Mouse (Mus musculus) embryonic facial prominence, embryonic 12.5 days (tissue): Measurements from ENCODE around the gene Erlec1. TPM values are rescaled to one million over a fixed set of nuclear protein-coding genes. Genes with fewer than 3 reads are reported as not detected.

ENCODE experiments used
- ATAC-seq: fragments of 200-750 bp; cut with Nextera tagmentation; 2 replicates; pipeline ENCODE4 v1.8.0; 2017; ENCODE audit not compliant: insufficient number of reproducible peaks, insufficient read depth, low FRiP score, low TSS enrichment
- H3K27ac ChIP-seq: fragments of 300-500 bp; sonication (generic); 2 replicates; pipeline ENCODE4 v1.5.1; 2016; ENCODE audit warnings: mild to moderate bottlenecking
- H3K27me3 ChIP-seq: fragments of 300-500 bp; sonication (generic); 2 replicates; pipeline ENCODE4 v1.6.1; 2016; ENCODE audit warnings: mild to moderate bottlenecking, moderate library complexity
- H3K36me3 ChIP-seq: fragments of 300-500 bp; sonication (generic); 2 replicates; pipeline ENCODE4 v1.6.1; 2016; ENCODE audit warnings: mild to moderate bottlenecking
- H3K4me1 ChIP-seq: fragments of 300-500 bp; sonication (generic); 2 replicates; pipeline ENCODE4 v1.6.1; 2016
- H3K4me2 ChIP-seq: fragments of 300-500 bp; sonication (generic); replicated peaks from 2 replicates; pipeline ENCODE4 v1.6.1; 2016; ENCODE audit warnings: mild to moderate bottlenecking, moderate library complexity
- H3K4me3 ChIP-seq: fragments of 300-500 bp; sonication (generic); 2 replicates; pipeline ENCODE4 v1.5.1; 2016; ENCODE audit warnings: mild to moderate bottlenecking
- H3K9ac ChIP-seq: fragments of 300-500 bp; sonication (generic); 2 replicates; pipeline ENCODE4 v1.6.1; 2016; ENCODE audit warnings: mild to moderate bottlenecking, moderate library complexity
- H3K9me3 ChIP-seq: fragments of 300-500 bp; sonication (generic); 2 replicates; pipeline ENCODE4 v1.6.1; 2016; ENCODE audit warnings: mild to moderate bottlenecking, moderate library complexity
- WGBS: fragments of 180-500 bp; shearing (Covaris S2); methylation state at CpG from one replicate; pipeline ENCODE4 v1.1.7; 2016; 5-methylcytosine and 5-hydroxymethylcytosine counted together
- polyA plus RNA-seq: library from polyadenylated mRNA; unstranded; fragments of >200 nt; fragmentation: Nextera tagmentation; extraction: Ambion mirVana; gene quantifications from 2 replicates; pipeline ENCODE4 v1.2.1, GENCODE M21; 2016

Erlec1 gene
- polyA plus RNA-seq, 1 experiment from 2014 or later, result 11.2 TPM

- Histone ChIP-seq H3K27me3 (no peaks in the 10 kb centered on the region), H3K27ac (no peak overlapping the region), H3K9me3 (no peaks in the 10 kb centered on the region), H3K9ac (no peak overlapping the region), H3K4me2 (no peak overlapping the region), H3K4me1 (no peaks in the 10 kb centered on the region), H3K36me3 (peaks cover 55% of the 10 kb centered on the region), H3K4me3 (no peak overlapping the region)
- no peak for ATAC-seq
- WGBS, result 87% methylated on average over 2 of the region's 2 CpGs
Observed at GRCm38 (mm10) chr11:30943522-30943921, 10.6 kb downstream of the Erlec1 start.

GRCm38 (mm10) chr11:30928498-30928897 is 25.6 kb downstream of the Erlec1 start:
- Histone ChIP-seq H3K4me3 (no peak overlapping the region), H3K9ac (no peak overlapping the region), H3K27ac (no peak overlapping the region), H3K27me3 (no peaks in the 10 kb centered on the region), H3K4me2 (no peak overlapping the region), H3K9me3 (no peaks in the 10 kb centered on the region), H3K4me1 (no peaks in the 10 kb centered on the region), H3K36me3 (peaks cover 28% of the 10 kb centered on the region; the same call in 1 of the 2 replicates)
- 100% methylated on average over 1 of the region's 1 CpGs for WGBS
- ATAC-seq, result no peak

GRCm38 (mm10) chr11:30928079-30928478 is 26.1 kb downstream of the Erlec1 start:
- no peak for ATAC-seq
- Histone ChIP-seq H3K27ac (no peak overlapping the region), H3K4me3 (no peak overlapping the region), H3K4me2 (no peak overlapping the region), H3K36me3 (peaks cover 28% of the 10 kb centered on the region; the same call in 1 of the 2 replicates), H3K9ac (no peak overlapping the region), H3K27me3 (no peaks in the 10 kb centered on the region), H3K4me1 (no peaks in the 10 kb centered on the region), H3K9me3 (no peaks in the 10 kb centered on the region)

- H3K4me2 ChIP-seq, result no peak overlapping the region
- H3K4me1 ChIP-seq, result no peaks in the 10 kb centered on the region
- no peak overlapping the region for H3K4me3 ChIP-seq
- H3K36me3 ChIP-seq, result peaks cover 18% of the 10 kb centered on the region; the same call in 1 of the 2 replicates
- no peak overlapping the region for H3K9ac ChIP-seq
- H3K9me3 ChIP-seq, result no peaks in the 10 kb centered on the region
- H3K27me3 ChIP-seq, result no peaks in the 10 kb centered on the region
- WGBS, result 93% methylated on average over 3 of the region's 3 CpGs
- H3K27ac ChIP-seq, result no peak overlapping the region
- ATAC-seq, result no peak
Observed at GRCm38 (mm10) chr11:30923283-30923682, 30.9 kb downstream of the Erlec1 start.

GRCm38 (mm10) chr11:30920641-30921040 is 33.5 kb downstream of the Erlec1 start:
- ATAC-seq, result no peak
- 73% methylated on average over 1 of the region's 1 CpGs for WGBS

GRCm38 (mm10) chr11:30912311-30912710 is 41.8 kb downstream of the Erlec1 start:
- H3K4me1 ChIP-seq, result no peaks in the 10 kb centered on the region
- 95% methylated on average over 3 of the region's 3 CpGs for WGBS
- no peak overlapping the region for H3K27ac ChIP-seq
- no peak overlapping the region for H3K4me3 ChIP-seq
- no peak overlapping the region for H3K9ac ChIP-seq
- H3K4me2 ChIP-seq, result no peak overlapping the region
- no peaks in the 10 kb centered on the region for H3K9me3 ChIP-seq
- no peaks in the 10 kb centered on the region for H3K27me3 ChIP-seq
- ATAC-seq, result no peak
- H3K36me3 ChIP-seq, result no peaks in the 10 kb centered on the region

More at GRCm38 (mm10) chr11:30920641-30921040, 33.5 kb downstream of the Erlec1 start:
- peaks cover 4% of the 10 kb centered on the region; the same call in 1 of the 2 replicates for H3K36me3 ChIP-seq
- H3K27me3 ChIP-seq, result no peaks in the 10 kb centered on the region
- no peaks in the 10 kb centered on the region for H3K9me3 ChIP-seq
- H3K4me1 ChIP-seq, result no peaks in the 10 kb centered on the region
- no peak overlapping the region for H3K27ac ChIP-seq
- H3K9ac ChIP-seq, result no peak overlapping the region
- H3K4me2 ChIP-seq, result no peak overlapping the region
- H3K4me3 ChIP-seq, result no peak overlapping the region

GRCm38 (mm10) chr11:30899312-30899711 is 54.8 kb downstream of the Erlec1 start:
- Histone ChIP-seq H3K27ac (no peak overlapping the region), H3K27me3 (no peaks in the 10 kb centered on the region)
- ATAC-seq, result no peak

GRCm38 (mm10) chr11:30896201-30896600 is 57.9 kb downstream of the Erlec1 start:
- no peak overlapping the region for H3K9ac ChIP-seq
- H3K36me3 ChIP-seq, result no peaks in the 10 kb centered on the region
- no peaks in the 10 kb centered on the region for H3K9me3 ChIP-seq
- H3K27ac ChIP-seq, result no peak overlapping the region
- no peak for ATAC-seq
- no peak overlapping the region for H3K4me2 ChIP-seq
- no peaks in the 10 kb centered on the region for H3K4me1 ChIP-seq
- H3K4me3 ChIP-seq, result no peak overlapping the region
- WGBS, result 74% methylated on average over 1 of the region's 1 CpGs
- H3K27me3 ChIP-seq, result no peaks in the 10 kb centered on the region

More at GRCm38 (mm10) chr11:30899312-30899711, 54.8 kb downstream of the Erlec1 start:
- Histone ChIP-seq H3K9ac (no peak overlapping the region), H3K4me1 (no peaks in the 10 kb centered on the region), H3K4me3 (no peak overlapping the region), H3K9me3 (no peaks in the 10 kb centered on the region), H3K36me3 (no peaks in the 10 kb centered on the region), H3K4me2 (no peak overlapping the region)

GRCm38 (mm10) chr11:30888153-30888552 is 66.0 kb downstream of the Erlec1 start:
- no peak for ATAC-seq
- no peak overlapping the region for H3K9ac ChIP-seq
- H3K9me3 ChIP-seq, result no peaks in the 10 kb centered on the region
- H3K36me3 ChIP-seq, result no peaks in the 10 kb centered on the region
- H3K27me3 ChIP-seq, result no peaks in the 10 kb centered on the region
- no peaks in the 10 kb centered on the region for H3K4me1 ChIP-seq
- WGBS, result 87% methylated on average over 2 of the region's 2 CpGs
- no peak overlapping the region for H3K4me3 ChIP-seq
- H3K27ac ChIP-seq, result no peak overlapping the region
- no peak overlapping the region for H3K4me2 ChIP-seq

GRCm38 (mm10) chr11:30885171-30885871 is 68.8 kb downstream of the Erlec1 start, which contains the start of the genes Gpr75 and Asb3:
Gene Gpr75, plus strand, starts transcription at chr11:30885358.
Gene Asb3, plus strand, starts transcription at chr11:30885416.
- H3K4me3 ChIP-seq, result peak within 1 kb of the TSS; percentile 47
- ATAC-seq, result peak; percentile 89
- 4% methylated on average over 41 of the region's 41 CpGs for WGBS
- no peaks in the 10 kb centered on the region for H3K36me3 ChIP-seq
- no peaks in the 10 kb centered on the region for H3K4me1 ChIP-seq
- H3K9ac ChIP-seq, result peak within 1 kb of the TSS; percentile 52
- H3K4me2 ChIP-seq, result peak within 1 kb of the TSS; percentile 79
- H3K27ac ChIP-seq, result no peak within 1 kb of the TSS
- H3K27me3 ChIP-seq, result no peaks in the 10 kb centered on the region
- no peaks in the 10 kb centered on the region for H3K9me3 ChIP-seq
